Mouse (Mus musculus): Measurements from ENCODE around the gene Pde1c. TPM values are rescaled to one million over a fixed set of nuclear protein-coding genes. Genes with fewer than 3 reads are reported as not detected.

The Pde1c gene
- polyA plus RNA-seq, 1 experiment from 2014 or later: 2.9 TPM

GRCm38 (mm10) chr6:56359126-56359525, 209.8 kb downstream of the Pde1c start:
- DNase-seq (ENCODE audit: extremely low spot score, low spot score): no peak
- Histone ChIP-seq H3K9me3 (no peaks in the 10 kb centered on the region), H3K4me3 (no peak overlapping the region), H3K27me3 (ENCODE audit: poor library complexity, severe bottlenecking) (peaks cover 36% of the 10 kb centered on the region), H3K4me1 (peaks cover 20% of the 10 kb centered on the region), H3K36me3 (replicated peaks) (no peaks in the 10 kb centered on the region), H3K27ac (no peak overlapping the region)
- 91% methylated on average over 3 of the region's 3 CpGs for WGBS

GRCm38 (mm10) chr6:56347207-56347606, 221.7 kb downstream of the Pde1c start:
- Histone ChIP-seq H3K9me3 (no peaks in the 10 kb centered on the region), H3K36me3 (replicated peaks) (no peaks in the 10 kb centered on the region), H3K27ac (no peak overlapping the region), H3K4me3 (no peak overlapping the region), H3K27me3 (ENCODE audit: poor library complexity, severe bottlenecking) (no peaks in the 10 kb centered on the region), H3K4me1 (peaks cover 8% of the 10 kb centered on the region)
- 85% methylated on average over 3 of the region's 3 CpGs for WGBS
- DNase-seq (ENCODE audit: extremely low spot score, low spot score): no peak

- no peak overlapping the region for H3K27ac ChIP-seq
- DNase-seq (ENCODE audit: extremely low spot score, low spot score): no peak
- no peaks in the 10 kb centered on the region for H3K36me3 ChIP-seq (replicated peaks)
- no peaks in the 10 kb centered on the region for H3K27me3 ChIP-seq (ENCODE audit: poor library complexity, severe bottlenecking)
- no peaks in the 10 kb centered on the region for H3K9me3 ChIP-seq
- H3K4me1 ChIP-seq: peaks cover 11% of the 10 kb centered on the region
- 81% methylated on average over 4 of the region's 4 CpGs for WGBS
- no peak overlapping the region for H3K4me3 ChIP-seq
Measured at GRCm38 (mm10) chr6:56345082-56345481, 223.8 kb downstream of the Pde1c start.

GRCm38 (mm10) chr6:56342005-56342404, 226.9 kb downstream of the Pde1c start:
- H3K36me3 ChIP-seq (replicated peaks): no peaks in the 10 kb centered on the region
- peaks cover 3% of the 10 kb centered on the region; the same call in 1 of the 2 replicates for H3K4me1 ChIP-seq
- H3K27ac ChIP-seq: no peak overlapping the region
- H3K27me3 ChIP-seq (ENCODE audit: poor library complexity, severe bottlenecking): no peaks in the 10 kb centered on the region
- H3K4me3 ChIP-seq: no peak overlapping the region
- no peaks in the 10 kb centered on the region for H3K9me3 ChIP-seq
- WGBS: 53% methylated on average over 1 of the region's 1 CpGs
- DNase-seq (ENCODE audit: extremely low spot score, low spot score): no peak

- no peaks in the 10 kb centered on the region for H3K9me3 ChIP-seq
- no peaks in the 10 kb centered on the region for H3K27me3 ChIP-seq (ENCODE audit: poor library complexity, severe bottlenecking)
- no peaks in the 10 kb centered on the region for H3K4me1 ChIP-seq
- no peak overlapping the region for H3K27ac ChIP-seq
- no peaks in the 10 kb centered on the region for H3K36me3 ChIP-seq (replicated peaks)
- H3K4me3 ChIP-seq: no peak overlapping the region
- 91% methylated on average over 3 of the region's 3 CpGs for WGBS
- no peak for DNase-seq (ENCODE audit: extremely low spot score, low spot score)
Measured at GRCm38 (mm10) chr6:56335811-56336446, 233.0 kb downstream of the Pde1c start.

GRCm38 (mm10) chr6:56332149-56332548, 236.8 kb downstream of the Pde1c start:
- no peaks in the 10 kb centered on the region for H3K9me3 ChIP-seq
- no peak overlapping the region for H3K4me3 ChIP-seq
- DNase-seq (ENCODE audit: extremely low spot score, low spot score): no peak
- no peaks in the 10 kb centered on the region for H3K36me3 ChIP-seq (replicated peaks)
- H3K27me3 ChIP-seq (ENCODE audit: poor library complexity, severe bottlenecking): no peaks in the 10 kb centered on the region
- H3K27ac ChIP-seq: no peak overlapping the region
- peaks cover 14% of the 10 kb centered on the region for H3K4me1 ChIP-seq
- 86% methylated on average over 4 of the region's 4 CpGs for WGBS

- peaks cover 14% of the 10 kb centered on the region for H3K4me1 ChIP-seq
- 92% methylated on average over 6 of the region's 6 CpGs for WGBS
- H3K9me3 ChIP-seq: no peaks in the 10 kb centered on the region
- H3K4me3 ChIP-seq: no peak overlapping the region
- H3K36me3 ChIP-seq (replicated peaks): no peaks in the 10 kb centered on the region
- no peak overlapping the region for H3K27ac ChIP-seq
- DNase-seq (ENCODE audit: extremely low spot score, low spot score): no peak
- no peaks in the 10 kb centered on the region for H3K27me3 ChIP-seq (ENCODE audit: poor library complexity, severe bottlenecking)
Measured at GRCm38 (mm10) chr6:56331432-56331831, 237.5 kb downstream of the Pde1c start.

GRCm38 (mm10) chr6:56328103-56328502, 240.8 kb downstream of the Pde1c start:
- DNase-seq (ENCODE audit: extremely low spot score, low spot score): no peak

GRCm38 (mm10) chr6:56322799-56323198, 246.1 kb downstream of the Pde1c start:
- Histone ChIP-seq H3K36me3 (replicated peaks) (no peaks in the 10 kb centered on the region), H3K4me3 (no peak overlapping the region), H3K4me1 (peaks cover 9% of the 10 kb centered on the region), H3K27ac (no peak overlapping the region), H3K27me3 (ENCODE audit: poor library complexity, severe bottlenecking) (no peaks in the 10 kb centered on the region), H3K9me3 (no peaks in the 10 kb centered on the region)
- WGBS: 19% methylated on average over 3 of the region's 3 CpGs
- no peak for DNase-seq (ENCODE audit: extremely low spot score, low spot score)

More at GRCm38 (mm10) chr6:56328103-56328502, 240.8 kb downstream of the Pde1c start:
- Histone ChIP-seq H3K27me3 (ENCODE audit: poor library complexity, severe bottlenecking) (no peaks in the 10 kb centered on the region), H3K36me3 (replicated peaks) (no peaks in the 10 kb centered on the region), H3K4me1 (peaks cover 14% of the 10 kb centered on the region), H3K4me3 (no peak overlapping the region), H3K27ac (no peak overlapping the region), H3K9me3 (no peaks in the 10 kb centered on the region)
- 25% methylated on average over 1 of the region's 1 CpGs for WGBS

GRCm38 (mm10) chr6:56310318-56310717, 258.6 kb downstream of the Pde1c start:
- no peaks in the 10 kb centered on the region for H3K9me3 ChIP-seq
- H3K4me3 ChIP-seq: no peak overlapping the region
- no peaks in the 10 kb centered on the region for H3K36me3 ChIP-seq (replicated peaks)
- no peaks in the 10 kb centered on the region for H3K27me3 ChIP-seq (ENCODE audit: poor library complexity, severe bottlenecking)
- no peak for DNase-seq (ENCODE audit: extremely low spot score, low spot score)
- H3K27ac ChIP-seq: no peak overlapping the region
- no peaks in the 10 kb centered on the region for H3K4me1 ChIP-seq

- H3K27me3 ChIP-seq (ENCODE audit: poor library complexity, severe bottlenecking): no peaks in the 10 kb centered on the region
- no peaks in the 10 kb centered on the region for H3K36me3 ChIP-seq (replicated peaks)
- H3K27ac ChIP-seq: no peak overlapping the region
- H3K4me3 ChIP-seq: no peak overlapping the region
- H3K9me3 ChIP-seq: no peaks in the 10 kb centered on the region
- no peak for DNase-seq (ENCODE audit: extremely low spot score, low spot score)
- no peaks in the 10 kb centered on the region for H3K4me1 ChIP-seq
- 94% methylated on average over 2 of the region's 2 CpGs for WGBS
Measured at GRCm38 (mm10) chr6:56306066-56306465, 262.8 kb downstream of the Pde1c start.

- Histone ChIP-seq H3K9me3 (no peaks in the 10 kb centered on the region), H3K27me3 (ENCODE audit: poor library complexity, severe bottlenecking) (no peaks in the 10 kb centered on the region), H3K36me3 (replicated peaks) (no peaks in the 10 kb centered on the region), H3K27ac (no peak overlapping the region), H3K4me3 (no peak overlapping the region), H3K4me1 (no peaks in the 10 kb centered on the region)
- WGBS: 73% methylated on average over 1 of the region's 1 CpGs
- no peak for DNase-seq (ENCODE audit: extremely low spot score, low spot score)
Measured at GRCm38 (mm10) chr6:56292176-56292575, 276.7 kb downstream of the Pde1c start.

- WGBS: 80% methylated on average over 2 of the region's 2 CpGs
- H3K4me1 ChIP-seq: no peaks in the 10 kb centered on the region
- H3K36me3 ChIP-seq (replicated peaks): no peaks in the 10 kb centered on the region
- no peak overlapping the region for H3K4me3 ChIP-seq
- DNase-seq (ENCODE audit: extremely low spot score, low spot score): no peak
- H3K27me3 ChIP-seq (ENCODE audit: poor library complexity, severe bottlenecking): no peaks in the 10 kb centered on the region
- H3K9me3 ChIP-seq: no peaks in the 10 kb centered on the region
- no peak overlapping the region for H3K27ac ChIP-seq
Measured at GRCm38 (mm10) chr6:56289307-56289706, 279.6 kb downstream of the Pde1c start.

GRCm38 (mm10) chr6:56284821-56285220, 284.1 kb downstream of the Pde1c start:
- Histone ChIP-seq H3K9me3 (no peaks in the 10 kb centered on the region), H3K36me3 (replicated peaks) (no peaks in the 10 kb centered on the region), H3K27me3 (ENCODE audit: poor library complexity, severe bottlenecking) (no peaks in the 10 kb centered on the region), H3K4me1 (no peaks in the 10 kb centered on the region), H3K27ac (no peak overlapping the region), H3K4me3 (no peak overlapping the region)
- WGBS: 88% methylated on average over 4 of the region's 4 CpGs
- no peak for DNase-seq (ENCODE audit: extremely low spot score, low spot score)
